Mouse (Mus musculus) thymus, postnatal 14 days (tissue): ENCODE measurements around the gene Pah.

Experiments used
- DNase-seq: peaks from one replicate; pipeline ENCODE4 v3.0.0; 2021

Gene Pah

GRCm38 (mm10) chr10:87521646-87522045 lies at the start of gene Pah:
Gene Pah, plus strand, starts transcription at chr10:87521795.
- no peak for DNase-seq

DNA sequence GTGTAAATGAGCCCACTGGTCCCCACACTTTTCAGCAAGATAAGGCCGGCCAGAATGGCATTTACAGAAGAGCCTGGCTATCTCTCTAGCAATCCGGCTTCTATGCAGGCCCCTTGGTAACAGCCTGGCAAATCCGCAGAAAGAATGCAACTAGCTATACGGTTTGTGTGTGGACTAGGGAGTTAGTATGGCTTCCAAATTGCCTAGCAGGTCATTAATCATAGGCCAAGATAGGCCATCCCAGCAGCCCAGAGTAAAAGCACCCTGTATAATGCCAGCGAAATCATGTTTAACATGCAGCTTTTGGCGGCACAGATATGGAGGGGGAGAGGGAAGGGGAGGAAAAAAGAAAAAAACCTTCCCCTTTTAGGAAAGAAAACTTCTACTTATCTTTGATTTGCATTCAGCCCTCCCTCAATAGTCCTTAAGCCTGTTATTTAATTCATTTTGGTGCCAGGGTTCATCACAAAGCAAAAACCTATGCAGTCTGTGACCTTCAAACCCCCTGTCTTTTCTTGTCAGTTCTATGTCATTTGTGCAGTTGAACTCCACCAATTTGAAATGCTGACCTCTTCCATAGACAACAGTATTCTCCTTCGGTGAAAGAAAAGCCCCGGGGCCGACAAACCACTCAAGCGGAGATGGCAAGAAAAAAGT lies 48.0 kb upstream of the Pah start:
- DNase-seq: no peak

DNA sequence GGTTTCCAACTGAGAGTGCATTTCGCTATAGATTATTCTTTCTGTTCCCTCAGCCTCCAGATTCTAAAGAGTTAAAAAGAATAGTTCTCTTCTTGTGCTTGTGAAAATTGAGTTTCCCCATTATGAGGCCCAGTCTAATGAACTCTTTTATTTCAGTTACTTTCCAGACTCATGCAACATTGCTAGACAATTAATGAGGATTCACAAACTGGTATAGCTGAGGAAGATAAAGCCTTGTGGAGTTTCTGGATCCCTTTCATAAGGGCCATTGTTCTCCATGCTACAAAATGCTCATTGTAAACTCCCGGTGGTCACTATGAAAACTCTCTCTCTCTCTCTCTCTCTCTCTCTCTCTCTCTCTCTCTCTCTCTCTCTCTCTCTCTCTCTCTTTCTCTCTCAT lies 46.6 kb upstream of the Pah start:
- DNase-seq: no peak

GRCm38 (mm10) chr10:87477895-87478294 lies 43.7 kb upstream of the Pah start:
- DNase-seq: no peak

DNA sequence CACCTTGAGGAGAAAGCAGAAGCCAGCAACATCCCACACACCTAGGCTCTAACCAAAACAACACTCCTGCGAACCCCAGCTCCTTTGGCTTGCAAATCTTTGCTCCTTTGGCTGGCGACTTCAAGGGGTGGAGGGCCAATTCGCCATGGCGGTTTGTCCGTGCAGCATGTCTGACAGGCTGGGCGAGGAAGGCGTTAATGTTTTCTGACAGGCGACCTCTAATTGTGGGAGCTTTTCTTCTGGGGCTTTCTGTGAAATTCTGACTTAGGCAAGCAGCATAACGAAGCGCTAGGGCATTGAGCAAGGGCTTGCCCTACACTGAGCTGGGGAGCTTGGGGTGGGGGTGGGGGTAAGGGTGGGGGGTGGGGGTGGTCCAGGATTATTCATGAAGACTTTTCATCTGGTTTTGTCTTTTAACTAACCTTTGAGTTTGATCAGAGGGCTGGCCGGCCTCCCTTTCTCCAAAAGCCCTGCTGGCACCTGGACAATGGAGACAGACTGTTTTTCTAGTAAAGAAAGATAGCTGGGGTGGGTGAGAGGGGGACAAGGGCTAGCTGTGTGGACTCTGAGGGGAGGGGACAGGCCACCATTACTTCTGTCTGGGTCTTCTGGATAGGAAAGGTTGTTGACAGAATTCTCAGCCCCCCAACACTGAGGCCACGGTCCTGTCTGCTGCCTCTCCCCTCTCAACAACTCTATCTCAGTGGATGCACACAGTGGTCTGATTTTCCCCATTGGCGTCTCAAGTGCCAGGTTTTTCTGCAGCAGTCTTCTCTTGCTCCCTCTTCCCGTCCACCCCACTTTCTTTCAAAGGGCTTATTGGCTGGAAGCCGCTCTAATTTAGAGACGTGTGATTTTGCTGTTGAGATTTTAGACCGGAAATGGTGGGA lies 36.5 kb upstream of the Pah start:
- DNase-seq: no peak

DNA sequence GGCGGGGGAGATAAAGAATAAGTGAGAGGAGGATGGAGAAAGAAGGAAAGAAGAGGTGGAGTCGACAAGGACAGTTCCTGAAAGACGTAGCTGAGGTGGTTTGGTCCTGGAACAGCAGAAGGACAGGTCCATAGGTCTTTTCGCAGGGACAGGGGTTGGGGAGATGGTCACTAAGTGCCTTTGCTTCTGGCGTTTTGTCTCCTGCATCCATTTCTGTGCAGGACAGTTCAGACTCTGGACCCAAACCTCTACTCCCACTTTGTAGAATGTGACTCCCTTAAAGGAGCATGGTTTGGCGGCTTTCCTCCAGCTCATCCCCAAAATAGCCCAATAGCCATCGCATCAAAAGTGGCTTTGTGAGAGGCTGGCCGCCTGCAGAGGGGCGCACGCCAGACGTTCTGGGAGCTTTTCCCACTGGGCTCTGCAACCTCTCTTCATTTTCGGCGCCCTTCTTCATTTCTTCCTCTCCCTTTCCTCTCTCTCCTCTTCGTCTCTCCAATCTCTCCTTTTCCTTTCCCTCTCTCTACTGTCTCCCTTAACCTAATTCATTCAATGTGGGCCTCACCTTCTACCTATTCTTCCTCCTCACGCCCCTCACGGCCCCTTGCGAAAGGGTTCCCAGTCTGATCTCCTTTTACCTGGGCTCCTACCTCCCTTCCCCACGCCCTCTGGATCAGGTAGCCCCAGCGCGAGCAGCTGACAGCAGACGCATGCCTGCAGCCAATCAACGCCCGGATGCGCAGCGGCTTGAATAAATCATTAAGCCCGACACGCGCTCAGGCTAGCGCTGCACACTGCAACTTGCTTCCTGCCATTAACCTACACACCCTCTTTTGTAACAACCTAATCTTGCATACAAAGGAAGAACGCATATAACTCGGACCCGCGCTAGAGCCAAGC lies 35.6 kb upstream of the Pah start:
- no peak for DNase-seq

- no peak for DNase-seq
These were observed 33.0 kb upstream of the Pah start for GRCm38 (mm10) chr10:87488429-87489145.

DNA sequence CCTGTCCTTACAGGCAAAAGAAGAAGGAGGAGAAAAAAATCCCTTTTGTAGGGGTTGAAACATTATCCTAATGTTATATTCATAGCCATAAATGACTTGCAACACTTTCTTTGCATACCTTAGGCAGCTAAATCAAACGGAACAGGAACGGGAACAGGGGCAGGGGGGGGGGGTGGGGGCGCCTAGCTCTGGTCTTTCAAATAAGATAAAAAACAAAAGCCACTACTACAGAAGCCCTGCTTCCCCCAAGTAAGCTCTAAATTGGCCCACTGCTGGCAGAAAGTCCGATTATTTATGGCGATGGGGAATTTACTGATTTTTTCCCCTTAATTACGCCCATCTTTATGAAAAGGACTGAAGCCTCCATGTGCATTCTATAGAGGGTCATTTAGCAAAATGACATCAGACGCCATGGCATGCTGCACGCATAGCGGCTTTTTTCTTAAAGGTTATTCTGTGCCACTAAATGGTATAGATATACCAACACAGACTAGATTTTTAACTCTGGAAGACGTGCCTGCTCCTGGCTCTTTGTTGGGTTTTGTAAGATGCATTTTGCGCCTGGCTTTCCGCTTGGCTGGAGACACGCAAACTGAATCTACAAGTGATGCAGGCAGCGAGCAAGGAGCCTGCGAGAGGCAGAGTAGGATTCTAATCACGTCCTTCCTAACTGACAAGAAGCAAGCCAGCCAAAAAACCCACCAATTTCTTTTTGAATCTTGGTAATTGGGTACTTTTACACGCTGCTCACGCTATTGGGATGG lies 32.2 kb upstream of the Pah start:
- no peak for DNase-seq

DNA sequence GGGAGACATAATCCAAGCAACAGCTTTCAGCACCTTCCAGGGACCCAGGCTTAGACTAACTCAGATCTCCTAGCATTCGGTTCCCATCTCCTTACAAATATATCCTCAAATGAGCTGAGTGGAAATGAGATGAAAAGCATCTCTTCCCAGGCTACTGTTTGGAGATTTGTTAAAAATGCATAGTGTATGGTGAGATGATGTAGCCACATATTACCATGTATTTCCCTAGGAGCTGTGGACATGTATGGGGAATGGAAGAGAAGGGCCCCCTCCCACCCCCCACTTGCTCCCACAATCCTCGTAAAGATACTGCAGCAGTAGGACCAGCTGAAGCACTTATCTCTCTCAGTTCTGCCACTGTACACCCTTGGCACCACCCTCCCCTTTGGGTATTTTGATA lies 31.3 kb upstream of the Pah start:
- DNase-seq: no peak

DNA sequence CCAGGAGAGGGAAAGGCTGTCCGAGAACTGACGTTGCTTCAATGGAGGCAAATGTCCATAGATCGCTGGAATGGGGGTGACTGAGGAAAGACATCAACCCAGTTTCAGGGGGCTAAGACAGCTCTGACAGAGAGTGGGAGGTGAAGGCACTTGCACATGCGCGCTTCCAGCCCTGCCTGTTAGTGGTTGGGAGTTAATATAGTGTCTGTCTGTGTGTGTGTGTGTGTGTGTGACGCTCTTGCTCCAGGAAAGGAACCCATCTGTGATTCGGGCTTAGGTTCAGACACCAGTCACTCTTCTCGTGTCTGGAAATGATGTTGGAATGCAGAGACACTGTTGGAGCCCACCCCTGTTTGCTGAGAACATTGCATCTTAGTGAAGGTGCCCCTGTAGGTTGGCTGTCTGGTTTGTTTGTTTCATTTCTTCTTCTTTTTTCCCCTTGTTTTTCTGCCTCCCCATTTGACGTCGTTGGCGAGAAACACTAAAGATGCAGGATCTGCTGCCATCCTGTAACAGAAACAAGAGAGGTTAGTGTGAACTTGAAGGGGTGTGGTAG lies 30.0 kb upstream of the Pah start:
- DNase-seq: no peak

DNA sequence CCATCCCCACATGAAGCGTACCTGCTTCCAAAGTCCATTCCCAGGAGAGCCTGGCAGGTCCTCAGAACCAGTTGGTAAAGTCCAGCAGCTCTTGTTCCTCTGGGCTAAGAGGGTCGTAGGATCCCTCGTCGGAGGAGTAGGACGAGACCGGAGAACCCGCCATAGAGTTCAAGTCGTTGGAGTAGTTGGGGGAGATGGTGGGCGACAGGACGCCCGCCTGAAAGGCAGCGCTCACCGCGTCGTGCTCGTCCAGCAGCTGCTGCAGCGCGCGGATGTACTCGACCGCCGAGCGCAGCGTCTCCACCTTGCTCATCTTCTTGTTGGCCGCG lies 29.3 kb upstream of the Pah start:
- no peak for DNase-seq

DNA sequence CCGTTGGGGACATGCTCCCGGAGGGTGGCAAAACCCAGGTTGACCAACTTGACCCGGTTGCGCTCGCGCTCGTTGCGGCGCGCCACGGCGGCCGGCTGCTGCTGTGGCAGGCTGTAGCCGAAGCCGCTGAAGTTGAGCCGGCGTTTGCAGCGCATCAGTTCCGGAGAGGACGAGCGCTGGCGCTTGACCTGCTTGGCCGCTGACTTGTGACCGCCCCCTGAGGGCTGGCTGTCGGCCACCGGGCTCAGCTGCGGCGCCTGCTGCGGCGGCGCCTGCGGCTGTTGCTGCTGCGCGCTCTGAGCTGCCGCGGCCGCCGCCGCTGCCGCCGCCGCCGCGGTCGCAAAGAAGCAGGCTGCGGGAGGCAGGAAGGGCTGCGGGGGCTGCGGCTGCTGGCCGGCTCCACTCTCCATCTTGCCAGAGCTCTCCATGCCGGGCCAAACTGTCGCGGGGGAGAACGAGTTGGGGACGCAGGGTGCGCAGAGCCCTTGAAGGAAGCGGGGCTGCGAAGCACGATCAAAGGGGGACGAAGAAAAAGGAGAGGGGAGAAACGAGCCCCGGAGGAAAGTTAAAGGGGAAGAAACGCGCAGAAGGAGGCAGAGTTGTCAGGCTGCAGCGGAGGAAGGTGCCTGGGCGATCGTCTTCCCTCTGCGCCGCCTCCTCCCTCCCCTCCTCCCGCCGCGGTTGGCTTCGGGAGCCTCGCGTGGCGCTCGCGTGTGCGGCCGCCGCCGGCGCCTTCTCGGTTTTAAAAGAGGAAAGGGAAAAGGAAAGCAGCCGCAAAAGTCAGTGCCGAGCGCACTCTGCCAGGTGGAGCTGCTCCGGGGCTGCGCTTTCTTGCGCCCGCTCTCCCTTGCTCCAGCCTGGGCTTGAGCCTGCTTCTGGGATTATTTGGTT lies 28.7 kb upstream of the Pah start:
- DNase-seq: no peak

- DNase-seq: no peak
These were observed 28.0 kb upstream of the Pah start, which contains the start of gene Ascl1 for GRCm38 (mm10) chr10:87493576-87493975. Gene Ascl1, minus strand, starts transcription at chr10:87493660.

- no peak for DNase-seq
These were observed 27.4 kb upstream of the Pah start for GRCm38 (mm10) chr10:87494176-87494575.

GRCm38 (mm10) chr10:87494596-87494995 lies 27.0 kb upstream of the Pah start:
- DNase-seq: no peak

DNA sequence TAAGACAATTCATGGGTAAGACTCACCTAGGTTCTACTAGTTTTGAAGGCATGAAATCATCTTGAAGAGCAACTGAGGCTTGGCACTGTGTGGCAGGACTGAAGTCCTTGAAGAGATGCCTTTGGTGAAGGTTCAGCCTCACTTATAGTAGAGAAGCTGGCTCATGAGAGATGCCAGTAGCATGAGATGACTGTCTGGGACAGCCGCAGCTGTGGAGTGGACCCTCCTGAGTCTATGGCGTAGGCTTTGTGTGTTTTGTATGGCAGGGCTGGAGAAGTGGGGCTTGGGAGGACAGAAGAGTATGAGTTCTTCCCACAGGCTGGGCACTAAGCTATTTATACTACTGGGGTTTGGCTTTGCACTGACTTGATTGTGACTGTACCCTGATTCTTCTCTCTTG lies 24.5 kb upstream of the Pah start:
- DNase-seq: no peak

GRCm38 (mm10) chr10:87500926-87501658 lies 20.5 kb upstream of the Pah start:
- no peak for DNase-seq

- DNase-seq: no peak
These were observed 19.9 kb upstream of the Pah start for GRCm38 (mm10) chr10:87501659-87502042.

GRCm38 (mm10) chr10:87502283-87502682 lies 19.3 kb upstream of the Pah start:
- no peak for DNase-seq

DNA sequence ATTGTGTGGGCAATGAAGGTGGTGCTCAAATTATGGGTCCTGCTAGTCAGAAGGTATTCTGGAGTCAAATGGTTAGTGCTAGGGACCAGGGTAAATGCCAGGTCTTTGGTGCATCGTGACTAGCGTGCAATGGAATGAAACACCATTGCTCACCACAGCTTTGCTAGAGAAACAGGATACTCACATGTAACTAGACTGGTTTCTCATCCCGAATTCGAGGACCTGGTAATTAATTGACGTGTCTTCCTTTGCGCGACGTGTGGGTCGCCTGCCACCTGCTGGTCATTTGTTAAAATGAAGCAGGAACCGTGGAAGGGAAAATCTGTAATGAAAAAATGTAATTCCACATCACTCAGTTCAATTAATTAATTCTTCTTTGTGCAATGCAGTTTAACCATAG lies 17.6 kb upstream of the Pah start:
- DNase-seq: peak; percentile 32
